Mouse (Mus musculus) T-helper 1 cell (primary cell): ENCODE measurements around the gene Prlh.

Source experiments
- in situ Hi-C: fragments of 300-600 bp; cut with MboI, MseI; formaldehyde crosslinking; loops from one replicate; pipeline ENCODE4 v1.15.1; 2025; ENCODE audit warnings: high pct_unique_total_duplicates

Gene Prlh

DNA sequence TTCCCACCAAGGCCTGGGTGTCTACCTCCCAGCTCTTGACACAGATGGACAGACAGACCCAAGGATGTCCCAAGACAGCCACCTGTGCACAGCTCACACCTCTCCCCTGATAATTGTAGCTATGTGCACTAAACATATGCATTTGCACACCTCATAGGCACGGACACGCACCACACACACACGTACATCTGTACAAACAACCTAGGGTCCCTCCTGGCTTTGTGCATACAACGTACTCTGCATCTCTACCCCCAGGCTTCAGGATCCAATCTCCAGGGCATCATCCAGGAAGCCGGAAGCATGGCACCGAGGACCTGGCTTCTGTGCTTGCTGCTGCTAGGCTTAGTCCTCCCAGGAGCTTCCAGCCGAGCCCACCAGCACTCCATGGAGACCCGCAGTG, at the start of gene Prlh:
Prlh (plus strand) TSS at position 301 of the 400 bp plus-strand sequence.
- in situ Hi-C loops: loop anchor here (10.0 kb wide), 1 partner anchor 48 kb away; no protein-coding TSS in a partner anchor

DNA sequence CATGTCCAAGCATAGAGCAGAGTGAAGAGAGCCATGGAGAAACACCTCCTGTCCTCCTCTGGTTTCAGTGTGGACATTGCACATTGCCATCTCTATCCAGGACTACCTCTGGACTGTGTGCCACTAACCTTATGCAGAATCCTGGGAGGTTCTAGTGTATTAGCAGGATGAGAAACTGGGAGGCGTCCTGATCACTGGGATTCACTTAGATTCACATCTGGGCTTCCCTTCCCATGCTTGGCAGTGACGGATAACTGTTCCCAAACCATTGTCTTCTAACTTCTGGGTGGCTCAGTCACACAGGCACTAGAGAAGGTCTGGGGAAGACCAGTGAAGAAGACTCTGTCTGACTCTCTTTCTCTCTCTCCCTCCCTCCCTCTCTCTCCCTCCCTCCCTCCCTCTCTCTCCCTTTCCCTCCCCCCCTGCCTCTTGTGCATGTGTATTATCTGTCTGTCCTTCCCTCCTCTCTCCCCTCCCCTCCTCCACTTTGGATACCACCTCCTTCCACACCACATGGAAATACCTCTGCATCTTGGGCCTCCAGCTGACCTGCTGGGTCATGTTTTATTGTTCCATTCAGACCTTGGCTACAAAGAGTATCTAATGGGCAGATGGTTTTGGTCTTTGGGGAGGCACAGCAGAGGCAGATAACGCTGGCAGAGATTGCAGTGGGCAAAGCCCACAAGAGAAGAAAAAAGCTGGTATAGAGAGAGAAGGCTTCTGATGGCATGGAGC, 49.5 kb upstream of the Prlh start:
- in situ Hi-C loops: loop anchor here (10.0 kb wide), 1 partner anchor 51 kb away; the partner anchor contains the start of gene Prlh

DNA sequence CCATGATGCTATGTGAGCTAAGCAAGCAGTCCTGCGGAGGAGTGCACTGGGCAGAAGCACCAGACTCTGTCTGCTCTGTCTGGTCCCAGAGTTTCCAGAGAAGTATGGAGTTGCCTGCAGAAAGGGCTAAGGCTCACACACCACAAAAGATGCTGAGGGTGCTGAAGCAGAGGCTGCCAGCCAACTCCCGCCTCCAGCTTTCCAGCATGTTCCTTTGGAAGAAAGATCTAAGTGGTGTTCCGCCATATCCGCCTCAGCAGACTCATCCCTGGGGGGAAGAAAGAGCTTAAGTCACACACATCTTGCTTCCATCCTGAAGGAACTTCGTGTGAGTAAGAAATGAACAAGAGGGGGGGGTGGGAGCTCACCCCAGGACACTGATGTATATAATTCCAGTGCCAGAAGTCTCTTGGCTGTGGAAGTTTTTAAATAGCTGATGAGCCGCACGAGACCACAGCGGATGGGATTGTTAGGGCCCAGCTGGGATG, 48.9 kb upstream of the Prlh start:
- in situ Hi-C loops: loop anchor here (10.0 kb wide), 1 partner anchor 51 kb away; the partner anchor contains the start of gene Prlh

DNA sequence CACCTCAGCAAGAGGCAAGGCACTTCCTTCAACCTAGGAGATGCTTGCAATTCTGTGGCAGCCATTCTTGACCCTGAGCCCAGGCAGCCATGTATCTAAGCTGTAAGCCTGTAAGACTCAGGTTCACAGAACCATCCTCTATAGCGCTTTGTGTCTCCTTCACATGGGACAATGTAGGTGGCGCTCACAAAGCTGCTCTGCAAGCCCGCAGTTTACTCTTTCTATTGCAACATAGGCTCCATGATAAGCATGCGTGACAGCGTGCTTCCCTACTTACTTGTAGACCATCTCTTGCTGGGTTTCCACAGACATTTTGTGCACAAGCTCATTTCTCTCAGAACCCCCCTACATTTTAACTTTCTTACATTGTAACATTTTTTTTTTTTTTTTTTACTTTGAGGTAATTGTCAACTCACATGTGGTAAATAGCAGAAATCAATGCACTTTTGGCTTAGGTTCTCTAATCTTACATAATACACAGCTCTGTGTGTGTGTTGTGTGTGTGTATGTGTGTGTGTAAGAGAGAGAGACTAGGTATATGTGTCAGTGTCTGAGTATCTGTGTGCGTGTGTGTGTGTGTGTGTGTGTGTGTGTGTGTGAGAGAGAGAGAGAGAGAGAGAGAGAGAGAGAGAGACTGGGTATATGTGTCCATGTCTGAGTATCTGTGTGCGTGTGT, 48.0 kb upstream of the Prlh start:
- in situ Hi-C loops: loop anchor here (10.0 kb wide), 1 partner anchor 50 kb away; the partner anchor contains the start of gene Prlh

DNA sequence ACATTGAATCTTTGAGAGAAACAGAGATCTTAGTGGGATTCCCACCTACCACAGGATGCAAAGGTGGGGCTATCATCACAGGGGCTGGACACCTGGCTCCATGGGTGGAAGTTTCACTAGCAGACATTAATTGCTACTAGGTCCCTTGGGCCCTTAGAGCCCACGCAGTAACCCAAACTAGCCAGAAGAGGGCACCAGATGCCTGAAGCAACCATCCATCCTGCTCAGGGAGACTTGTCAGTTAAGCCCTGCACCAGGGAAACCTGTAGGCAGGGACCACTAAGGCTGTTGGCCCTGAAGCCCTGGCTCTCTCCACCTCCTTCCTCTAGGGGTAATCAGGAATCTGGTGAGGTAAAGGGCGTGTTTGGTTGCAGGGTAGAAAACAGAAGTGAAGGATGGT, 46.6 kb upstream of the Prlh start:
- in situ Hi-C loops: loop anchor here (10.0 kb wide), 1 partner anchor 48 kb away; the partner anchor contains the start of gene Prlh

DNA sequence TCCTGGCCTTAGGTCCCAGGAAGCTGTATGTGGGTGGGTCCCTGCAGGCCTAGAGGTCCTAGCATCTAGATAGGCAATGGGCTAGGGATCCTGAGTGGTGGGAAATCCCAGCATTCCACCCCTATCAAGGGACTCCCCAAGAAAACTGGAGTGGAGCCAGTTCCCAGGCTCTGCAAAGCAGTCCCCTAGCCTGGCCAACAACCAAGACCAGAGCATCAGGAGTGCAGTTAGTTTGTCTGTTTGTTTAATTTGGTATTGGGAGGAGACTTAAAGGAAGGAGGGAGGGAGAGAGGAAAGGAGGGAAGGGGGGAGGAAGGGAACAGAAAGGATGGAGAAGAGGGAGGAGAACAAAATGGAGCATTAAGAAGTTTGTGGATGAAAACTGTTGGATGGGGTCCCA, 43.7 kb upstream of the Prlh start:
- in situ Hi-C loops: loop anchor here (10.0 kb wide), 1 partner anchor 46 kb away; the partner anchor contains the start of gene Prlh

DNA sequence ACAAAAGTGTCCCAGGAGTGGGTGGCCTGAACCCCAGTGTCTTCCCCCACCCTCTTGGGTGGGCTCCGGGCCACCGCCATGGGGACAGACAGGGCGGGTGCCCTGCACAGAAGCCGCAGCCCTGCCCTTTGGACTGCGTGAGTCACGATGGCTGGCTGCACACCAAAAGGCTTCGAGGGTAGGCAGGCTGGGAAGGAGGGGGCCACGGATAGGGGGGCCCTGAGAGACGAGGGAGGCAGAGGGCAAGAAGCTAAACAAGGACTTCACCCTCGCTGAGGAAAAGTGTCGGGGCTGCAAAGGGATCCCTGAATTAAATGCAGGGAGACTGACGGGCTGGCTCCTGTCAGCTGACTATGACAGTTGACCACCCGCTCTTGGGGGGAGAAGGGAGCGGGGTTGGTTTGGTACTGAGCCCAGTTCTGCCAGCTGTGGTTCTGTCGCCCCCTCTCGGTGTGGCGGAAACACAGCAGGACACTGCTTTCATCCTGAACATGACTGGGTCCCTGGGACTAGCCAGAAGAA, 43.2 kb upstream of the Prlh start:
- in situ Hi-C loops: loop anchor here (10.0 kb wide), 1 partner anchor 45 kb away; the partner anchor contains the start of gene Prlh

DNA sequence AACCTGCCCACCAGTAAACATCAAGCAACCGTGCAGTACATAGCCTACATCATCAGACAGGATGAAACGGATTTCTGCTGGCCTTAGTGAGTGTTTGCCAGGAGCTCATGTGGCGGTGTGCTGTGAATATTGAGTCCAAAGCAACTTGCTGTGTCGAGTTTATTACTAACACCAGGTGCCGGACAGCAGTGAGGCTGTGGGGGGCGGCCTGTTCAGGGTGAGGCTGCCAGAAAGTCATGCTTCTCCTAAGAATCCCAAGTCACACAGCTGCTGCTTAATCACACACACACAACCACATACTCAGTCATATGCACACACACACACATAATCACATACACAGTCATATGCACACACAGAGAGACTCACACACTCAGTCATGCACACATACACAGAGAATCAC, 39.7 kb upstream of the Prlh start:
- in situ Hi-C loops: no loop called here

DNA sequence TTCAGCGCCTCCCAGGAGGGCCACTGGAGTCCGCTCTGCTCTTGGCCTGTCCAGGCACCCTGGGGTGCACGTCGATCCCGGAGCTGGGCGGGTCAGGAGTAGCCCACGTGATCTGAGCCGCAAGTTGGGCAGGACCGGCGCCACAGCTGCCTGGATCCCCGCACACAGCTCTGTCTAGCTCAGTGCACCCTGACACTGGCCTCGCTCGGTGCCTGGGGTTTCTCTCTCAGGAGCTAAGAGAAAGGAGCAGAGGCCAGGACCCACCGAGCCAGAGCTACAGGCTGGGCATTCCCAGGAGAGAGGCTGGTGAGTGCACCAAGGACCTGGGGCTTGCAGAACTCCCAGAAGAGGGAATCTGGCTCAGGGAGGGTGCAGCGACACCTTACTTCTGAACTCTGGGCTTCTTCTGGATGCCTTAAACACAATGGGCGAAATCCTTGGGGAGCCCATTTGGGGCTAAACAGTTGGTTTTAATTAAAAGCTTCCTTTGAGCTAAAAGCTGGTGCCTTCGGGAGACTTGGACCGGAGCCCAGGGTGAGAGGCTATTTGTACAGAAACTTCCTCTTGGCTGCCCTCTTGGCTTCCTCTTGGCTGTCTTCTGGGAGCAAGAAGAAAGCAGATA, 37.8 kb upstream of the Prlh start, which contains the start of gene Mlph:
Mlph (plus strand) TSS at position 138 of the 622 bp plus-strand sequence.
- in situ Hi-C loops: no loop called here

DNA sequence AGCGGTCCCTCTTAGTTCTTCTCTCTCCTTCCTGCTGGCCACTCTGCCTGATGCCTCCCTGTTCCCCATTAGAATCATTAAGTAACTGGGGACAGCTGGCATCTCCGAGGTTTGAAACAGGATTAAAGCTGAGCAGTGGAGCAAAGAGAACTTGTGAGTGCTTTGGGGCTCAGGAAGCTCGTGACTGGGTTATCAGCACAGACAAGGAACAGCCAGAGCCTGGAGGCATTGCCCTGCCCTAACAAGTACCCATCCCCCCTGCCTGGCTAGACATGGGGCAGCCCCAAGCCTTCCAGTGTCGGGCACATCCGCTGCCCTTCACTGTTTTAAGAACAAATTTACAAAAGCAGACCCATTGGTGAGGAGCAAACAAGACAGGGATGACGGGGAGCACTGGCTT, 35.4 kb upstream of the Prlh start:
- in situ Hi-C loops: no loop called here

DNA sequence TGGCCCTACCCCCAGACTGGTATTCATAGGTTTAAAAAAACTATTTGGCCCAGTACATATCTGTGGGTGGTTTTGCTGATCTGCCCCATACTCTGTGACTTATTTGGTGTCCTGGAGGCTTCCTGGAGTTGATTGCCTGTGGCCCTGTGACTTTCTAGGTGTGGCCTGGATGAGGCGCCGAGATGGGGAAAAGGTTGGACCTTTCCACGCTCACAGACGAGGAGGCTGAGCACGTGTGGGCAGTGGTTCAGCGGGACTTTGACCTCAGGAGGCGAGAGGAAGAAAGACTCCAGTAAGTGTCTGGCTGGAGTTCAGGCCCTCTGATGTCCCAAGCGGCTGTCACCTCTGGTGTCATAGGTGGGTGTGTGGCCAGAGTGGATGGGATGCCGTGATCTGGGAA, 31.2 kb upstream of the Prlh start:
- in situ Hi-C loops: loop anchor here (5.0 kb wide), 1 partner anchor 36 kb away; no protein-coding TSS in a partner anchor

DNA sequence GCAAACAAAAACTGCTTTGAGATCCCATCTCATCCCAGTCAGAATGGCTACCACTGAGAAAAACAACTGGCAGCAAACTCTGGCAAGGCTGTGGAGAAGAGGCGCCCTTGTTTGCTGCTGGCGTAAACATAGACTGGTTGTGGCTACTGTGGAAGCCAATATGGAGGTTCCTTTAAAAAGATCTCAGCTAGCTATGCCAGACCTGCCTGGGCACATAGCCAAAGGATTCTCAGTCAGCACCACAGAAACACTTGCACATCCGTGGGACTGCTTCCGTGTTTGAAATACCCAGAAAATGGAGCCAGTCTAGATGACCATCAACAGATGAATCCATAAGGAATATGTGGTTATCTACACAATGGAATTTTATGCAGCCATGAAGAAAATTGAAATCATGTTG, 26.9 kb upstream of the Prlh start:
- in situ Hi-C loops: no loop called here

DNA sequence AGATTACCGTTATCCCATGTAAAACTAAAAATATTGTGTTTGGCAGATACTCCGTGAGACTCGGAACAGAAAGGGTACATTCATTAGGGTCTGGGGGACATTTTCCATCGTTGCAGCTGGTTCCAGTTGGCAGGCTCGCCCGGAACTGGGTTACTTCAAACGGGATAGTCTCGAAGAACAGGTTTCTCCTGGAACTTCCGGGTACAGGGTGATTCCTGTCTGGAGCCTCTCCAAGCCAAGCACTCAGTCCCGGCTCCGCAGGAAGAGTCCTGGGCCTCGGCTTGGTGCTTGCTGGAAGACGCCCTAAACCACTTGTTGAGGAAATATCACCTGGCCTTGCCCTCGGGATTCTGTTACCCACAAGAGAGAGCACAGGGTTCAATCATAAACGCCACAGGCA, 25.6 kb upstream of the Prlh start:
- in situ Hi-C loops: no loop called here

DNA sequence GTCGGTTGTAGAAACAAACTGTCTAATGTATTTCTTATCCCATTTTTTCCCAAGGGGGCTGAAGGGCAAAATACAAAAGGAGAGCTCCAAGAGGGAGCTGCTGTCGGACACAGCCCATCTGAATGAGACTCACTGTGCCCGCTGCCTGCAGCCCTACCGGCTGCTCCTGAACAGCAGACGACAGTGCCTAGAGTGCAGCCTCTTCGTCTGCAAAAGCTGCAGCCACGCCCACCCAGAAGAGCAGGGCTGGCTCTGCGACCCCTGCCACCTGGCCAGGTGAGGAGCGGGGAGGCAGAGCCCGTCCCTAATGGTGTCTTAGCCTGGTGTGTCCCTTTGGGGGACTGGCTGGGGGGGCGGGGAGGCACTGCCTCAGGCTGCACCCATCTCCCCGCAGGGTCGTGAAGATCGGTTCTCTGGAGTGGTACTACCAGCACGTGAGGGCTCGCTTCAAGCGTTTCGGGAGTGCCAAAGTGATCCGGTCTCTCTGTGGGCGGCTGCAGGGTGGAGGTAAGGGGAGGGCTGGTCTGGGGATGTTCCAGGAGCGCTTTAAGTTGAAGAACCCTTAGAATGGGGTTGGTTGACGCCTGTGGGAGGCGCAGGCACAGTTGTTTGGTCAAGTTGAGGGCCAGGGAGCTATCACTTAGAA, 24.9 kb upstream of the Prlh start:
- in situ Hi-C loops: no loop called here

DNA sequence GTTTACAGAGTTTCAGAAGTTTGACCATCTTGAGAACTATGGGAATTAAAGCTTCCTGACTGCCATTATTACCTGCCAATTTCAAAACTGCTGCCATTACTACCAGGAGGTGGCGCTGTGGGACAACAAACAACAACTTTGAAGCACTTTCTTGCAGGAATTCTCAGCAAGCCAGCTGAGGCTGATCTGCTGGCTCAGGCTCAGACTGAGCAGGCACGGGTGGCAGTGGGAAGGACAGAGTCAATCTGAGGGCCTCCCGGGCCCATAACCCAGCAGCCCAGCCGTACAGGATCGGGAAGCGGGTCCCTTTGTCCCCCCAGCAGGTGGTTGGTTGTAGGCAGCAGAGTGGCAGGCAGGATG, 24.4 kb upstream of the Prlh start:
- in situ Hi-C loops: no loop called here

DNA sequence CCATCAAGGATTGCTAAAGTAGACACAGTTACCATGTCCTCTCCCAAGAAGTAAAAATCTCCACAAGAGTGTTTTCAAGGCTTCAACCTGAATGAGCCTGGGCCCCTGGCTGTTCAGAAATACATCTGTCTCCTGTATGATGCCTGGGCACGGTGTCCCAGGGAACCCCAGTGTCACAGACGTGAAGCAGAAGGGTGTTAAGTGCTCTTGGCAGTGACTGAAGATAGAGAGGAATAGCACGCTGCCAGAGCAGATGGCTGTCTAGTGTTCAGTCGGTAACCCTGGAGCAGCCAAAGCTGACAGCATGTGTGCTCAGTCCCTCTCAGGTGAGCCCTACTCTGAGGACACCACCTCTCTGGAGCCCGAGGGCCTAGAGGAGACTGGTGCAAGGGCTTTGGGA, 19.9 kb upstream of the Prlh start:
- in situ Hi-C loops: no loop called here

DNA sequence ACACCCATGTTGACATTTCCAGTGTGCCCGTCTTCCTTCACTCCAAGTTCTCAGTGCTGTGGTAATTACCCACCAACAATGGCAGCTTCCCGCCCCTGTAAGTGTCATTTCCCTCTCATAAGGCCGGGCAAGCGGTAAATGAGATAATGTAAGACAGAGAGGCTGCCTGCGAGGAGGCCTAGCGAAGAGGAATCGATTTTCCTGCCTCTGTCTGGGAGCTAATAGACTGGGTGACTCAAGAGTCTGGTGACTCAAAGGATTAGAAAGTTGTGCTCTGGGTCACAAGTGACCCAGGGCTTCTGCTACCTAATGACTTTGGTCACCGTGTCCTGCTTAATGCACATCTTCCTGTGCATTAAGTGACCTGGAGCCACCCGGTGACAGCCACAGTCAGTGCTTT, 15.9 kb upstream of the Prlh start:
- in situ Hi-C loops: no loop called here

DNA sequence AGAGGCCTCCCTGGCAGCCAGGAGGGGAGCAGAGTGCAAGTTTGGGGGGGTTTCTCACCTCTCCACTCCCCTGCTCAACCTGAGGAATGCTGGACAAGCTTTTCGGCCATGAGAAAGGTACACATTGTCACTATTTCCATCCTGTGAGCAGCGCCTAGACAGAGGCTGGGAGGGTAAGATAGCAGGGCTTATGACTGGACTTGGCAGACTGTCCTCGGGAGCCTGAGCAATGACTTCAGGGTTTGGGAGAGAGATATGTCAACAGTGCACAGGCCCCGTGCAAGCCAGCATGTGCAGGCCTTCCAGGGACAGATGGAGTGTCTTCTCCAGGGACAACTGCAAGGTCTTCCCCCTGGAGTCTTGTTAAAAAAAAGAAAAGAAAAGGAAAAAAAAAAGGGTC, 12.9 kb upstream of the Prlh start:
- in situ Hi-C loops: no loop called here

DNA sequence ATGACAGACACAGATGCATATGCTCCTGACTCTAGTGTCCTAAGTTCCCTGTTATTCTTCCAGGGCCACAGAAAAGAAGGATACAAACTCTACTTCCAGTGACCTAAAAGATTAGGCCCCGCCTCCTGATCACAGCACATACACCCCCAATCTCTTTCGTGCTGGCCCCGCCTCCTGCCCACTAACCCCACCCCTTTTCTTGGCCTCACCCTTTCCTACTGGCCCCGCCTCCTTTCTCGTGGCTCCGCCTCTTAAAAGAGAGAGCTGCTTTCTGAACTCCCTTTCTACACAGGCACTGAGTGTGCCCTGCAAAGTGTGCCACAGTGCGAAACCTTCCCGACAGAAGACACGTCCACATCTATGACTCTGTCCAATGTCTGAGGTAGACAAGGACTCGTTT, 7.7 kb upstream of the Prlh start:
- in situ Hi-C loops: no loop called here

DNA sequence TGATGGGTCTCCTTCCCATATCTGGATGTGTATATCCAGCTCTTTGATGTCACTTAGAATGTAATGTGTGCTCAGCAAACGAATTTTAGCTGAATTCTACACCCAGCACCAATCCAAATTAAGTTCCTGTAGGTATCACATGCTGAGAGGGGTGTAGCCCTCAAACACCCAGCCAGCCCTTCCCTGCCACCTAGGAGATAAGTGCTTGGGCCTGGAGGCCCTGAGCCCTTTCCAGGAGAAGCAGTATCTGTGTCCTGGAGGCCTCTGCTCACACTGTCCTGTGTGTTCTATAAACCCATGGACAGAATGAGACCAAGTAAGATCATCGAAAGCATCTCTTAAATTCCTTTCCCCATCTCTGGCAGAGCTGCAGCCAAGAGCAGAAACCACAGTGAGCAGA, 5.7 kb upstream of the Prlh start:
- in situ Hi-C loops: no loop called here

DNA sequence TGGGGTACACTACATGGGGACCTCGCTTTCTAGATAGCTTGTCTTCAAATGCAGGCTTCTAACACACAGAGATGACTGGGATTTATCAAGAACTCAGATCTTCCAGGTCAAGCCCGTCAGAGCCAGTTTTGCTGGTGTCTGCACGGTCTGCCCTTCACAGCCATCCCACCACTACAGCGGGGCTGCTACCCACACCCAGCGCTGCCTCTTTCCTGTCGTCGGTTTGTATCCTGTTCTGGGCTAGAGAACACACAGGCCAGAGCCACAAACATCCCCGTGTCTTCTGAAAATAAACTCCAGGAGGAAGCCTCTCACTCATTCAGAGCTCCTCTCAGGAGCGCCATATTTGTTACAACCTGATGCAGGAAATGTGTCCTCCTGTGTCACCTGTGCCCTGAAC, 3.6 kb upstream of the Prlh start:
- in situ Hi-C loops: no loop called here
